Mouse (Mus musculus) MEL (cell line): ENCODE data around the gene Efr3b.

Experiments used
- MYC ChIP-seq: IDR thresholded peaks from 2 replicates; pipeline ENCODE4 v1.6.1; 2011; ENCODE audit warnings: low read depth, mild to moderate bottlenecking, low read length, improper control_type of control experiment, moderate library complexity
- POLR2AphosphoS2 ChIP-seq: IDR thresholded peaks from 2 replicates; pipeline ENCODE4 v1.6.1; 2011; ENCODE audit warnings: low read length, improper control_type of control experiment

- no peak for TF ChIP-seq POLR2AphosphoS2
- TF ChIP-seq MYC, result no peak
These were observed 18.2 kb downstream of the Efr3b start for GRCm38 (mm10) chr12:4020505-4020904.
